Mouse (Mus musculus): ENCODE results near the gene Celf2.

GRCm38 (mm10) chr2:7548886-7549285 lies 39.5 kb upstream of the Celf2 start:
- TF ChIP-seq CTCF (IDR thresholded peaks at IDR 0.05; ENCODE audit: borderline replicate concordance, insufficient read depth, low read depth, low read length) (no peak), POLR2A (IDR thresholded peaks at IDR 0.05; ENCODE audit: borderline replicate concordance, insufficient read depth, low read length) (no peak)

Measured in cerebellum, adult 2 months (tissue).